Mouse (Mus musculus): ENCODE data around the gene Ace3.
"Not testable (repeated sequence)": the region's sequence is repeated elsewhere in the genome, so short reads cannot be mapped to it uniquely, and the experiment has no call there.

Ace3 gene

DNA sequence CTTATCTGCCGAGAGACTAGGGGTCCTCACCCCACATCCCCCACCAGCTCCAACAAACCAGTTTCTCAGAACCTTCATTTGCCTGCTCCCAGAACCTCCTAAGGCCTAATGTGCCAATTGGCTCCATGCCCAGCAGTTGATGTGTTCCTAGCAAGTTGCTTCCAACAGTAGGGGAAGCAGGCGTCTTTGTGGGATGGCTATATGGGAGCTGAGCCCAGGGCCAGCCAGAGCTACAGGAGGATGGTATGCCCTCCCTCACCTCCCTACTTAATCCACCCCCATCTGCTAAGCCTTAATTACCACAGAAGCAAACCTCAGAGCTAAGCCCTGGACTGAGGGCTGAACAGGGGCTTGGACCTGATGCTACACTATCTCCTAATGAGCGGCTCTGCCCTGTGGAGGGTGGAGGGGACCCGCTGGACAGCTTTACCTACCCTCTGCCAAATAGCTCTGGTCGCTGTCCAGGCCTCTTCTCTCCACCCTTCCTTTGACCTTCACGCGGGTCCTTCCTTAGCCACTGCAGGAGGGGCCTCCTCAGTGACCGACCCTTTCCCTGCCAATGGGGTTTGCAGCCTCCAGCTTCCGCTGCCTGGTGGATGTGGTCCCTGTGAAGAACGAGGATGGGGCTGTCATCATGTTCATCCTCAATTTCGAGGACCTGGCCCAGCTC lies 19.2 kb downstream of the Ace3 start:
- TF ChIP-seq CTCF (conservative IDR thresholded peaks at IDR 0.05; ENCODE audit: low read length) = no peak
- no peak for TF ChIP-seq POU5F1 (IDR thresholded peaks at IDR 0.05; ENCODE audit: borderline replicate concordance, low read length)
- Histone ChIP-seq H3K9me3 (ENCODE audit: low read length) (0 out of 2 replicates have a peak, but pooled peaks cover 2% of the 10 kb centered on the region), H3K27me3 (ENCODE audit: insufficient read depth, low read length) (peaks cover 84% of the 10 kb centered on the region), H3K36me3 (ENCODE audit: insufficient read depth, low read length) (no peaks in the 10 kb centered on the region), H3K4me1 (replicated peaks; ENCODE audit: low read depth, low read length) (peaks cover 12% of the 10 kb centered on the region), H3K4me3 (replicated peaks; ENCODE audit: low read length) (no peak overlapping the region)

DNA sequence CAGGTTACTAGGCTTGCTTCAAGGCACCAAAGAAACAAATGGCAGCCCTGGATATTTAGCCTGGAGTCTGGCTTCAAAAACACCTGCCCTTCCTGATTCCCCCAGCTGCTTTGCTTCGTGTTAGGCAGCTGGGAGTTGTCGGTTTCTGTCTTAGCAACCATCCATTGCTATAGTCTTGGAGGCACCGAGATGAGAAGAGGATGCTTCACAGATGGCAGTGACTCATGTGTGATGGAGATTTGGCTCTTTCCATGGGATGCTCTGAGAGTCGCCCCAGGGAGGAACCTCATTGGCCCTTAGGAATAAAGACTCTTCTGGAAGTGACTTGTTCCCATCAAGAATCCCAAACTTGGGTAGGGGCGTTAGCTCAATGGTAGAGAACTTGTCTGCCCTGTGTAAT lies 22.0 kb downstream of the Ace3 start:
- Histone ChIP-seq H3K4me1 (replicated peaks; ENCODE audit: low read depth, low read length) (peaks cover 35% of the 10 kb centered on the region), H3K36me3 (ENCODE audit: insufficient read depth, low read length) (no peaks in the 10 kb centered on the region), H3K9me3 (ENCODE audit: low read length) (0 out of 2 replicates have a peak, but pooled peaks cover 2% of the 10 kb centered on the region), H3K27me3 (ENCODE audit: insufficient read depth, low read length) (peaks cover 80% of the 10 kb centered on the region), H3K4me3 (replicated peaks; ENCODE audit: low read length) (no peak overlapping the region)
- TF ChIP-seq POU5F1 (IDR thresholded peaks at IDR 0.05; ENCODE audit: borderline replicate concordance, low read length) (no peak), NANOG (IDR thresholded peaks at IDR 0.05; ENCODE audit: borderline replicate concordance, low read length) (no peak), CTCF (conservative IDR thresholded peaks at IDR 0.05; ENCODE audit: low read length) (no peak)

DNA sequence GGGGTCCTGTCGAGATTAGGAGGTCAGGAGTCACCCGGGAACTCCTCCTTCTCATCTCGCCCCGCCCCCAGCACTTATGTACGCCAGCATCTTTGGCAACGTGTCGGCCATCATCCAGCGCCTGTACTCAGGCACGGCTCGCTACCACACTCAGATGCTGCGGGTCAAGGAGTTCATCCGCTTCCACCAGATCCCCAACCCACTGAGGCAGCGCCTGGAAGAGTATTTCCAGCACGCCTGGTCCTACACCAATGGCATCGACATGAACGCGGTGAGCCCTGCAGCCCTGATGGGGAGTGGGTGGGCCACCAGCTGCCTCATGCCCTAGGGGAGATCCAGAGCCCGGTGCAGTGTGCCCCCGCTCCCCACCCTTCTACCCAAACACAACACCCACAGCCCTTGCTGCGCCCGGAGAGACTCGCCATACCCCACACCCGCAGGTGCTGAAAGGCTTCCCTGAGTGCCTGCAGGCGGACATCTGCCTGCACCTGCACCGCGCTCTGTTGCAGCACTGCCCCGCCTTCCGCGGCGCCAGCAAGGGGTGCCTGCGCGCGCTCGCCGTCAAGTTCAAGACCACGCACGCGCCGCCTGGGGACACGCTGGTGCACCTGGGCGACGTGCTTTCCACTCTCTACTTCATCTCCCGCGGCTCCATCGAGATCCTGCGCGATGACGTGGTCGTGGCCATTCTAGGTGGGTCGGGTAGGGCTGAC lies 25.7 kb downstream of the Ace3 start:
- Histone ChIP-seq H3K27me3 (ENCODE audit: insufficient read depth, low read length) (peaks cover 60% of the 10 kb centered on the region), H3K4me1 (replicated peaks; ENCODE audit: low read depth, low read length) (peaks cover 35% of the 10 kb centered on the region), H3K9me3 (ENCODE audit: low read length) (no peaks in the 10 kb centered on the region), H3K36me3 (ENCODE audit: insufficient read depth, low read length) (peaks cover 24% of the 10 kb centered on the region), H3K4me3 (replicated peaks; ENCODE audit: low read length) (peak overlapping the region; percentile 88)
- TF ChIP-seq NANOG (IDR thresholded peaks at IDR 0.05; ENCODE audit: borderline replicate concordance, low read length) (no peak), POU5F1 (IDR thresholded peaks at IDR 0.05; ENCODE audit: borderline replicate concordance, low read length) (no peak), CTCF (conservative IDR thresholded peaks at IDR 0.05; ENCODE audit: low read length) (no peak)

- H3K36me3 ChIP-seq (ENCODE audit: insufficient read depth, low read length) = peaks cover 30% of the 10 kb centered on the region
- TF ChIP-seq CTCF (conservative IDR thresholded peaks at IDR 0.05; ENCODE audit: low read length) = no peak
- no peak for TF ChIP-seq POU5F1 (IDR thresholded peaks at IDR 0.05; ENCODE audit: borderline replicate concordance, low read length)
- no peak for TF ChIP-seq NANOG (IDR thresholded peaks at IDR 0.05; ENCODE audit: borderline replicate concordance, low read length)
- H3K4me3 ChIP-seq (replicated peaks; ENCODE audit: low read length) = no peak overlapping the region
- peaks cover 16% of the 10 kb centered on the region for H3K27me3 ChIP-seq (ENCODE audit: insufficient read depth, low read length)
- H3K4me1 ChIP-seq (replicated peaks; ENCODE audit: low read depth, low read length) = peaks cover 16% of the 10 kb centered on the region
- no peaks in the 10 kb centered on the region for H3K9me3 ChIP-seq (ENCODE audit: low read length)
Measured at GRCm38 (mm10) chr11:106025774-106026173, 31.3 kb downstream of the Ace3 start.

DNA sequence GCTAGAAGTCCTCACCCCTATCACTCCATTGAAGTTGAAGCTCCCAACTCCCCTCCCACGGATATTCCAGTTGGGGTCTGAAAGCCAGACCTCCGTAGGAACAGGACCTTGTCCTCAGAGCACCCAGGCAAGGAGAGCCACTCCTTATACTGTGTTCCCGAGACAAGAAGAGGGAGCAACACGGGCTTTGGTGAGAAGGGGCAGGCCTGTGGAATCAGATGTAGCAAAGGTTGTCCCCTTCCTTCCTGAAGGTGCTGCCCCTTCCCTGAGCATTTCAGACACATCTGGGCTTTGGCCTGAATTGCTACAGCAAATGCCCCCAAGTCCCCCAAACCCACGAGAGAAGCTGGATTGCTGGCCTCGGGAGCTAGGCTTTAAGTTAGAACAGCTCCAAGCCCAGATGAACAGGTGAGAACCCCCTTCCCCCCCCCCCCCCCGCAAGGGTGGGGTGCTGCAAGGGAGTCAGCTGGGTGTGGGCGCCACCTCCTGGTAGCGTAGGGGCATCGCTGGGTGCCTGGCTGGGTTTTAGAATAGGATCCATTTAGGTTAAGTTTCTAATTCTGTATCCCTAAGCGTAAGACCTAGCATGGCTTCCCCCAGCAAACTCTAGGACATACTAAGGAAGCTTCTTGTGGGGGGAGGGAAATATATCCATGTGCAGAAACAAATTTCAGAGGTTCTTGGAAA lies 32.1 kb downstream of the Ace3 start:
- H3K4me3 ChIP-seq (replicated peaks; ENCODE audit: low read length) = no peak overlapping the region
- peaks cover 9% of the 10 kb centered on the region for H3K4me1 ChIP-seq (replicated peaks; ENCODE audit: low read depth, low read length)
- no peaks in the 10 kb centered on the region for H3K9me3 ChIP-seq (ENCODE audit: low read length)
- H3K36me3 ChIP-seq (ENCODE audit: insufficient read depth, low read length) = peaks cover 30% of the 10 kb centered on the region
- H3K27me3 ChIP-seq (ENCODE audit: insufficient read depth, low read length) = peaks cover 10% of the 10 kb centered on the region
- TF ChIP-seq CTCF (conservative IDR thresholded peaks at IDR 0.05; ENCODE audit: low read length) (peak; percentile 52), POU5F1 (IDR thresholded peaks at IDR 0.05; ENCODE audit: borderline replicate concordance, low read length) (no peak), NANOG (IDR thresholded peaks at IDR 0.05; ENCODE audit: borderline replicate concordance, low read length) (no peak)

DNA sequence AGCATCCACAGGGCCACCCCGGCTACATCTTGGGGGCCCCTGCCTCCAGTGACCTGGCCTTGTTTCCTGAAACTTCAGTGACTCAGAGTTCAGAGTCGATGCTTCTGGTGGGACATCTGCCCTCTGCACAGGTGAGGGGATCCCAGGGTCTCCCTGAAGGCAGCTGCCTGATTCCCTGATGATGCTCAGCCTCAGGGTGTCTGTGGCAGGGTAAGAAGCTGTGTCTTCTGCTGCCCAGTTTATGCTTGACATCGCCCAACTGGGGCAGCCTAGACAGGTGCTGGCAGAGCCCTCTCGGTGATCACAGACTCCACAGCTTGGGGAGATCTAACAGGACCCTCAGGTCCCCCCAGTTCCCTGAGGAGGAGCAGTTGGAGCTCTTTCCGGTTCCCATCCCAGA lies 33.1 kb downstream of the Ace3 start:
- peaks cover 5% of the 10 kb centered on the region; the same call in 1 of the 2 replicates for H3K27me3 ChIP-seq (ENCODE audit: insufficient read depth, low read length)
- TF ChIP-seq CTCF (conservative IDR thresholded peaks at IDR 0.05; ENCODE audit: low read length) = no peak
- TF ChIP-seq POU5F1 (IDR thresholded peaks at IDR 0.05; ENCODE audit: borderline replicate concordance, low read length) = no peak
- TF ChIP-seq NANOG (IDR thresholded peaks at IDR 0.05; ENCODE audit: borderline replicate concordance, low read length) = no peak
- no peak overlapping the region for H3K4me3 ChIP-seq (replicated peaks; ENCODE audit: low read length)
- H3K36me3 ChIP-seq (ENCODE audit: insufficient read depth, low read length) = peaks cover 25% of the 10 kb centered on the region
- peaks cover 3% of the 10 kb centered on the region; the same call in 1 of the 2 replicates for H3K9me3 ChIP-seq (ENCODE audit: low read length)
- peaks cover 9% of the 10 kb centered on the region for H3K4me1 ChIP-seq (replicated peaks; ENCODE audit: low read depth, low read length)

DNA sequence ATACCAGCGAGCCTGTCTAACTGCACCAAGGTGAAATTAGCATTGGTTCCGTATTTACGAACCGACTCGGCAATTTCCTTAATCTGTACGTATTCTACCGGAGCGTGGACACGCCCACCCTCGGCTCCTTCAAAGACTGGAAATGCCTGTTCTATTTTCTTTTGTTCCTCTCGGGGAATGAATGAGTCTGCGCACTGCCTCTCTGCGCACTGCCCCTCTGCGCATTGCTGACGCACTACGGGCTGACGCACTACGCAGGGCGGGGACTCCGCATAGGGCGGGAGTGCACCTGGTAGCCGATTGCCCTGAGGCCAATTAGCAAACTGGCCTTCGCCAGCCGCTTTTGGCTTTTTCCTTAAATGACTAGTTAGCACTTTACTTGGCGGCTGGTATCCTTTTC lies 37.6 kb downstream of the Ace3 start:
- not testable (repeated sequence) for H3K4me3 ChIP-seq (replicated peaks; ENCODE audit: low read length); H3K27me3 ChIP-seq (ENCODE audit: insufficient read depth, low read length); H3K9me3 ChIP-seq (ENCODE audit: low read length); H3K4me1 ChIP-seq (replicated peaks; ENCODE audit: low read depth, low read length)
- H3K36me3 ChIP-seq (ENCODE audit: insufficient read depth, low read length) = peaks cover 16% of the 10 kb centered on the region

DNA sequence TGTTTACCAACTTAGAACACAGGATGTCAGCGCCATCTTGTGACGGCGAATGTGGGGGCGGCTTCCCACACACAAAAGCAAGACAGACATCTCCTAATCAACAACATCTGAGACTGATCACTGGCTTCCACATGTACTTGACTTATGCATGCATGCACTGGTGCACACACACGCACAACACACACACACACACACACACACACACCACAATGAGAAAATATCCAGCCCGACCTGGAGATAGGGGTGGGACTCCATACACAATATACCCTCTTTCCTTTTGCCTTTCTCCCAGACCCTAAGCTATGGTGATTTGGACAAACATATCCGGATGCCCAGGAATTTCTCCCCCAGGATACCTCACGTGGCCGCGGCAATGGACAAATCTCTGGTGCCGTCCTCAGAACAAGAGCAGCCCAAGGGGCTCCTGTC lies 39.0 kb downstream of the Ace3 start:
- TF ChIP-seq POU5F1 (IDR thresholded peaks at IDR 0.05; ENCODE audit: borderline replicate concordance, low read length) (no peak), NANOG (IDR thresholded peaks at IDR 0.05; ENCODE audit: borderline replicate concordance, low read length) (no peak), CTCF (conservative IDR thresholded peaks at IDR 0.05; ENCODE audit: low read length) (no peak)
- Histone ChIP-seq H3K36me3 (ENCODE audit: insufficient read depth, low read length) (peaks cover 11% of the 10 kb centered on the region; the same call in 1 of the 2 replicates), H3K27me3 (ENCODE audit: insufficient read depth, low read length) (no peaks in the 10 kb centered on the region), H3K4me3 (replicated peaks; ENCODE audit: low read length) (no peak overlapping the region), H3K4me1 (replicated peaks; ENCODE audit: low read depth, low read length) (peaks cover 17% of the 10 kb centered on the region), H3K9me3 (ENCODE audit: low read length) (peaks cover 3% of the 10 kb centered on the region; the same call in 1 of the 2 replicates)
